Mouse (Mus musculus): ENCODE measurements around the gene Hpca.

Gene Hpca

DNA sequence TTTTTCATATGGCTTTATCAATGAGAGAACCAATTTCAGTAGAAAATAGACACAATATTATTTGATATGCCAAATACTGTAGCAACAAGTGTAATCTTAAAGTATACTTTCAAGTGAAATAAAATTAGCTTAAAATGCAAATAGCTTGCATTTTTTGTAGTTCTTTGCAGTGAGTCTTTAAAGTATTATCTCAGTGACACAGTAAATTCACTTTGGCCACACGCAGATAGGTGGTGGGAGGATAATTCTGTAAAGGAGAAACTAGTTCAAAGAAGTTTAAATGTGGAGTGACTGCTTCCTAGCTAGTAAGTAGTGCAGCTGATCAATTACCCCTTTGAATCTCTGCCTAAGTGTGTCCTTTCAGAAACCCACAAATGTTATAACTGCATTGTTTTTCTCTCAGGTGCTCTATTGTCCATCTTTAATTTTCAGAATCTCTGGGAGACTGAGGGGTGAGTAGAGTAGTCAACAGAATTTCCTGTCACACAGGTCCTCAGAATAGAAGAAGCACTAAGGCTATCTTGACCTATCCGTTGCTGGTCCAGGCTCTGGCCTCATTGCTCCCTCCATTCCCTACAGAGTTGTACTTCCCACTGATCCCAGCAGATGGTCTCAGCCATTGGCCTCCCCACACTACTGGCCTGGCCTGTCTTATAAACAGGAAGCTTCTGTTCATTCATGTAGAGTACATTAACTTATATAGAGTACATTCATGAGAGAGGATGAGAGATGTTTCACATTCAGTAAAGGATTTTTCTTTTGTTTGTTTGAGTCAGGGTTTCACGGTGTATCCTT is 59.4 kb downstream of the Hpca start:
- no peak for ATAC-seq (ENCODE audit: insufficient number of reproducible peaks, low FRiP score, low TSS enrichment)

Measured in cerebellum, adult (tissue).